Mouse (Mus musculus): ENCODE measurements around the gene Mindy4.

GRCm38 (mm10) chr6:55324785-55325184, 121.6 kb downstream of the Mindy4 start:
- TF ChIP-seq MAFK (IDR thresholded peaks at IDR 0.05; ENCODE audit: insufficient read depth, low read depth, low read length) (no peak), ZC3H11A (IDR thresholded peaks at IDR 0.05; ENCODE audit: borderline replicate concordance, low read depth, low read length) (no peak), HCFC1 (IDR thresholded peaks at IDR 0.05; ENCODE audit: borderline replicate concordance, insufficient read depth, low read length) (no peak)
